Mouse (Mus musculus) embryonic facial prominence, embryonic 12.5 days (tissue): ENCODE results near the gene Hdc. TPM values are rescaled to one million over a fixed set of nuclear protein-coding genes. Genes with fewer than 3 reads are reported as not detected.

Experiments used
- ATAC-seq: fragments of 200-750 bp; cut with Nextera tagmentation; 2 replicates; pipeline ENCODE4 v1.8.0; 2017; ENCODE audit not compliant: insufficient number of reproducible peaks, insufficient read depth, low FRiP score, low TSS enrichment
- H3K27ac ChIP-seq: fragments of 300-500 bp; sonication (generic); 2 replicates; pipeline ENCODE4 v1.5.1; 2016; ENCODE audit warnings: mild to moderate bottlenecking
- H3K27me3 ChIP-seq: fragments of 300-500 bp; sonication (generic); 2 replicates; pipeline ENCODE4 v1.6.1; 2016; ENCODE audit warnings: mild to moderate bottlenecking, moderate library complexity
- H3K36me3 ChIP-seq: fragments of 300-500 bp; sonication (generic); 2 replicates; pipeline ENCODE4 v1.6.1; 2016; ENCODE audit warnings: mild to moderate bottlenecking
- H3K4me1 ChIP-seq: fragments of 300-500 bp; sonication (generic); 2 replicates; pipeline ENCODE4 v1.6.1; 2016
- H3K4me2 ChIP-seq: fragments of 300-500 bp; sonication (generic); replicated peaks from 2 replicates; pipeline ENCODE4 v1.6.1; 2016; ENCODE audit warnings: mild to moderate bottlenecking, moderate library complexity
- H3K4me3 ChIP-seq: fragments of 300-500 bp; sonication (generic); 2 replicates; pipeline ENCODE4 v1.5.1; 2016; ENCODE audit warnings: mild to moderate bottlenecking
- H3K9ac ChIP-seq: fragments of 300-500 bp; sonication (generic); 2 replicates; pipeline ENCODE4 v1.6.1; 2016; ENCODE audit warnings: mild to moderate bottlenecking, moderate library complexity
- H3K9me3 ChIP-seq: fragments of 300-500 bp; sonication (generic); 2 replicates; pipeline ENCODE4 v1.6.1; 2016; ENCODE audit warnings: mild to moderate bottlenecking, moderate library complexity
- WGBS: fragments of 180-500 bp; shearing (Covaris S2); methylation state at CpG from one replicate; pipeline ENCODE4 v1.1.7; 2016; 5-methylcytosine and 5-hydroxymethylcytosine counted together
- polyA plus RNA-seq: library from polyadenylated mRNA; unstranded; fragments of >200 nt; fragmentation: Nextera tagmentation; extraction: Ambion mirVana; gene quantifications from 2 replicates; pipeline ENCODE4 v1.2.1, GENCODE M21; 2016

The Hdc gene
- 0.99 and 1.3 TPM in 2 replicates for polyA plus RNA-seq

- no peaks in the 10 kb centered on the region for H3K9me3 ChIP-seq
- no peaks in the 10 kb centered on the region for H3K36me3 ChIP-seq
- no peak within 1 kb of the TSS for H3K27ac ChIP-seq
- 75% methylated on average over 14 of the region's 14 CpGs for WGBS
- no peak within 1 kb of the TSS for H3K4me2 ChIP-seq
- ATAC-seq, result no peak
- no peak within 1 kb of the TSS for H3K4me3 ChIP-seq
- H3K9ac ChIP-seq, result no peak within 1 kb of the TSS
- H3K4me1 ChIP-seq, result no peaks in the 10 kb centered on the region
- no peaks in the 10 kb centered on the region for H3K27me3 ChIP-seq
Observed at GRCm38 (mm10) chr2:126619249-126619704, at the start of gene Hdc. Gene Hdc (minus strand): TSS chr2:126619299.

- no peaks in the 10 kb centered on the region for H3K36me3 ChIP-seq
- no peak for ATAC-seq
- H3K27me3 ChIP-seq, result no peaks in the 10 kb centered on the region
- no peaks in the 10 kb centered on the region for H3K9me3 ChIP-seq
- H3K27ac ChIP-seq, result no peak overlapping the region
- no peak overlapping the region for H3K4me2 ChIP-seq
- no peak overlapping the region for H3K4me3 ChIP-seq
- WGBS, result 96% methylated on average over 5 of the region's 5 CpGs
- H3K9ac ChIP-seq, result no peak overlapping the region
- H3K4me1 ChIP-seq, result peaks cover 16% of the 10 kb centered on the region
Observed at GRCm38 (mm10) chr2:126668621-126669252, 49.6 kb upstream of the Hdc start.

GRCm38 (mm10) chr2:126665984-126666383 lies 46.9 kb upstream of the Hdc start:
- Histone ChIP-seq H3K27ac (no peak overlapping the region), H3K4me1 (no peaks in the 10 kb centered on the region), H3K36me3 (no peaks in the 10 kb centered on the region), H3K4me3 (no peak overlapping the region), H3K27me3 (no peaks in the 10 kb centered on the region), H3K9me3 (no peaks in the 10 kb centered on the region), H3K9ac (no peak overlapping the region), H3K4me2 (no peak overlapping the region)
- 90% methylated on average over 3 of the region's 3 CpGs for WGBS
- ATAC-seq, result no peak

- Histone ChIP-seq H3K27ac (no peak overlapping the region), H3K4me3 (no peak overlapping the region), H3K36me3 (no peaks in the 10 kb centered on the region), H3K4me2 (no peak overlapping the region), H3K4me1 (no peaks in the 10 kb centered on the region), H3K9me3 (no peaks in the 10 kb centered on the region), H3K27me3 (no peaks in the 10 kb centered on the region), H3K9ac (no peak overlapping the region)
- 64% methylated on average over 4 of the region's 4 CpGs for WGBS
- no peak for ATAC-seq
Observed at GRCm38 (mm10) chr2:126663481-126663880, 44.4 kb upstream of the Hdc start.

- Histone ChIP-seq H3K9me3 (no peaks in the 10 kb centered on the region), H3K9ac (no peak overlapping the region), H3K4me1 (no peaks in the 10 kb centered on the region), H3K36me3 (peaks cover 32% of the 10 kb centered on the region), H3K27me3 (no peaks in the 10 kb centered on the region), H3K4me3 (no peak overlapping the region), H3K27ac (no peak overlapping the region), H3K4me2 (no peak overlapping the region)
- 88% methylated on average over 4 of the region's 4 CpGs for WGBS
- ATAC-seq, result no peak
Observed at GRCm38 (mm10) chr2:126652929-126653328, 33.8 kb upstream of the Hdc start.

- WGBS, result 93% methylated on average over 3 of the region's 3 CpGs
- no peak overlapping the region for H3K27ac ChIP-seq
- ATAC-seq, result no peak
- H3K36me3 ChIP-seq, result peaks cover 63% of the 10 kb centered on the region
- H3K27me3 ChIP-seq, result no peaks in the 10 kb centered on the region
- no peak overlapping the region for H3K9ac ChIP-seq
- no peak overlapping the region for H3K4me3 ChIP-seq
- H3K4me2 ChIP-seq, result no peak overlapping the region
- no peaks in the 10 kb centered on the region for H3K4me1 ChIP-seq
- no peaks in the 10 kb centered on the region for H3K9me3 ChIP-seq
Observed at GRCm38 (mm10) chr2:126647762-126648161, 28.7 kb upstream of the Hdc start.

GRCm38 (mm10) chr2:126646461-126646860 lies 27.4 kb upstream of the Hdc start:
- WGBS, result 91% methylated on average over 5 of the region's 5 CpGs
- no peaks in the 10 kb centered on the region for H3K4me1 ChIP-seq
- no peaks in the 10 kb centered on the region for H3K27me3 ChIP-seq
- no peaks in the 10 kb centered on the region for H3K9me3 ChIP-seq
- peaks cover 60% of the 10 kb centered on the region for H3K36me3 ChIP-seq
- no peak overlapping the region for H3K4me3 ChIP-seq
- H3K27ac ChIP-seq, result no peak overlapping the region
- H3K9ac ChIP-seq, result no peak overlapping the region
- no peak overlapping the region for H3K4me2 ChIP-seq
- ATAC-seq, result no peak

- H3K36me3 ChIP-seq, result peaks cover 66% of the 10 kb centered on the region
- no peak overlapping the region for H3K27ac ChIP-seq
- ATAC-seq, result no peak
- H3K4me3 ChIP-seq, result no peak overlapping the region
- no peaks in the 10 kb centered on the region for H3K27me3 ChIP-seq
- no peaks in the 10 kb centered on the region for H3K4me1 ChIP-seq
- H3K9ac ChIP-seq, result no peak overlapping the region
- no peaks in the 10 kb centered on the region for H3K9me3 ChIP-seq
- no peak overlapping the region for H3K4me2 ChIP-seq
- WGBS, result 88% methylated on average over 1 of the region's 1 CpGs
Observed at GRCm38 (mm10) chr2:126644768-126645167, 25.7 kb upstream of the Hdc start.

- Histone ChIP-seq H3K4me2 (no peak overlapping the region), H3K36me3 (peaks cover 55% of the 10 kb centered on the region)
Observed at GRCm38 (mm10) chr2:126640298-126640697, 21.2 kb upstream of the Hdc start.

GRCm38 (mm10) chr2:126635939-126636823 lies 17.1 kb upstream of the Hdc start:
- WGBS, result 81% methylated on average over 12 of the region's 12 CpGs
- peaks cover 39% of the 10 kb centered on the region for H3K36me3 ChIP-seq
- no peaks in the 10 kb centered on the region for H3K9me3 ChIP-seq
- H3K4me3 ChIP-seq, result no peak overlapping the region
- H3K4me2 ChIP-seq, result no peak overlapping the region
- ATAC-seq, result no peak
- no peak overlapping the region for H3K27ac ChIP-seq
- H3K9ac ChIP-seq, result no peak overlapping the region
- H3K4me1 ChIP-seq, result no peaks in the 10 kb centered on the region
- no peaks in the 10 kb centered on the region for H3K27me3 ChIP-seq

More at GRCm38 (mm10) chr2:126640298-126640697, 21.2 kb upstream of the Hdc start:
- WGBS, result 92% methylated on average over 2 of the region's 2 CpGs
- H3K4me1 ChIP-seq, result no peaks in the 10 kb centered on the region
- no peaks in the 10 kb centered on the region for H3K27me3 ChIP-seq
- no peak overlapping the region for H3K4me3 ChIP-seq
- no peak overlapping the region for H3K9ac ChIP-seq
- ATAC-seq, result no peak
- H3K27ac ChIP-seq, result no peak overlapping the region
- H3K9me3 ChIP-seq, result no peaks in the 10 kb centered on the region

GRCm38 (mm10) chr2:126633165-126633564 lies 14.1 kb upstream of the Hdc start:
- no peaks in the 10 kb centered on the region for H3K27me3 ChIP-seq
- H3K27ac ChIP-seq, result no peak overlapping the region
- H3K4me1 ChIP-seq, result peaks cover 5% of the 10 kb centered on the region
- H3K36me3 ChIP-seq, result peaks cover 16% of the 10 kb centered on the region
- 88% methylated on average over 2 of the region's 2 CpGs for WGBS
- no peak overlapping the region for H3K9ac ChIP-seq
- no peak for ATAC-seq
- H3K9me3 ChIP-seq, result no peaks in the 10 kb centered on the region
- H3K4me2 ChIP-seq, result no peak overlapping the region
- no peak overlapping the region for H3K4me3 ChIP-seq

- Histone ChIP-seq H3K36me3 (peaks cover 14% of the 10 kb centered on the region), H3K9ac (no peak overlapping the region), H3K4me3 (no peak overlapping the region), H3K27me3 (no peaks in the 10 kb centered on the region), H3K9me3 (no peaks in the 10 kb centered on the region), H3K4me1 (peaks cover 5% of the 10 kb centered on the region), H3K4me2 (no peak overlapping the region), H3K27ac (peak overlapping the region; percentile 61; the same call in 1 of the 2 replicates)
- WGBS, result 44% methylated on average over 9 of the region's 9 CpGs
- ATAC-seq, result no peak
Observed at GRCm38 (mm10) chr2:126628455-126628995, 9.4 kb upstream of the Hdc start.
